Mouse (Mus musculus): ENCODE results near the gene Bloc1s1. TPM values are rescaled to one million over a fixed set of nuclear protein-coding genes. Genes with fewer than 3 reads are reported as not detected.

Gene Bloc1s1
- polyA plus RNA-seq, 1 experiment from 2014 or later = 216 TPM

- Histone ChIP-seq H3K27ac (replicated peaks) (no peak overlapping the region), H3K4me1 (no peaks in the 10 kb centered on the region), H3K9me3 (replicated peaks) (no peaks in the 10 kb centered on the region), H3K4me3 (no peak overlapping the region), H3K27me3 (ENCODE audit: low read depth, poor library complexity, severe bottlenecking) (peaks cover 12% of the 10 kb centered on the region), H3K36me3 (no peaks in the 10 kb centered on the region)
- no peak for DNase-seq (ENCODE audit: low spot score)
- WGBS = 85% methylated on average over 10 of the region's 10 CpGs
These were observed 16.7 kb upstream of the Bloc1s1 start for GRCm38 (mm10) chr10:128940475-128941061.

GRCm38 (mm10) chr10:128938974-128939373 lies 15.1 kb upstream of the Bloc1s1 start:
- Histone ChIP-seq H3K27me3 (ENCODE audit: low read depth, poor library complexity, severe bottlenecking) (peaks cover 27% of the 10 kb centered on the region), H3K9me3 (replicated peaks) (no peaks in the 10 kb centered on the region), H3K4me1 (peaks cover 10% of the 10 kb centered on the region), H3K4me3 (no peak overlapping the region), H3K27ac (replicated peaks) (no peak overlapping the region), H3K36me3 (no peaks in the 10 kb centered on the region)
- no peak for DNase-seq (ENCODE audit: low spot score)
- WGBS = 70% methylated on average over 5 of the region's 5 CpGs

- Histone ChIP-seq H3K27ac (replicated peaks) (no peak overlapping the region), H3K9me3 (replicated peaks) (no peaks in the 10 kb centered on the region), H3K4me1 (peaks cover 15% of the 10 kb centered on the region), H3K4me3 (no peak overlapping the region), H3K36me3 (no peaks in the 10 kb centered on the region), H3K27me3 (ENCODE audit: low read depth, poor library complexity, severe bottlenecking) (peaks cover 33% of the 10 kb centered on the region)
- no peak for DNase-seq (ENCODE audit: low spot score)
- 89% methylated on average over 9 of the region's 9 CpGs for WGBS
These were observed 14.6 kb upstream of the Bloc1s1 start for GRCm38 (mm10) chr10:128938457-128938856.

GRCm38 (mm10) chr10:128937756-128938390 lies 14.0 kb upstream of the Bloc1s1 start:
- Histone ChIP-seq H3K4me3 (no peak overlapping the region), H3K9me3 (replicated peaks) (no peaks in the 10 kb centered on the region), H3K27ac (replicated peaks) (no peak overlapping the region), H3K4me1 (peaks cover 19% of the 10 kb centered on the region), H3K27me3 (ENCODE audit: low read depth, poor library complexity, severe bottlenecking) (peaks cover 38% of the 10 kb centered on the region), H3K36me3 (no peaks in the 10 kb centered on the region)
- WGBS = 73% methylated on average over 12 of the region's 12 CpGs
- DNase-seq (ENCODE audit: low spot score) = no peak

GRCm38 (mm10) chr10:128935826-128936440 lies 12.1 kb upstream of the Bloc1s1 start:
- 77% methylated on average over 8 of the region's 8 CpGs for WGBS
- no peaks in the 10 kb centered on the region for H3K36me3 ChIP-seq
- H3K4me3 ChIP-seq = no peak overlapping the region
- DNase-seq (ENCODE audit: low spot score) = no peak
- no peaks in the 10 kb centered on the region for H3K9me3 ChIP-seq (replicated peaks)
- H3K4me1 ChIP-seq = peaks cover 19% of the 10 kb centered on the region
- H3K27ac ChIP-seq (replicated peaks) = no peak overlapping the region
- peaks cover 57% of the 10 kb centered on the region for H3K27me3 ChIP-seq (ENCODE audit: low read depth, poor library complexity, severe bottlenecking)

- H3K4me1 ChIP-seq = peaks cover 19% of the 10 kb centered on the region
- H3K4me3 ChIP-seq = no peak overlapping the region
- WGBS = 68% methylated on average over 7 of the region's 7 CpGs
- no peak overlapping the region for H3K27ac ChIP-seq (replicated peaks)
- no peaks in the 10 kb centered on the region for H3K9me3 ChIP-seq (replicated peaks)
- H3K27me3 ChIP-seq (ENCODE audit: low read depth, poor library complexity, severe bottlenecking) = peaks cover 63% of the 10 kb centered on the region
- DNase-seq (ENCODE audit: low spot score) = no peak
- H3K36me3 ChIP-seq = no peaks in the 10 kb centered on the region
These were observed 11.4 kb upstream of the Bloc1s1 start for GRCm38 (mm10) chr10:128934997-128935787.

GRCm38 (mm10) chr10:128933976-128934721 lies 10.3 kb upstream of the Bloc1s1 start:
- 4% methylated on average over 21 of the region's 21 CpGs for WGBS
- Histone ChIP-seq H3K36me3 (no peaks in the 10 kb centered on the region), H3K27me3 (ENCODE audit: low read depth, poor library complexity, severe bottlenecking) (peaks cover 71% of the 10 kb centered on the region), H3K9me3 (replicated peaks) (no peaks in the 10 kb centered on the region), H3K4me1 (peaks cover 19% of the 10 kb centered on the region), H3K27ac (replicated peaks) (no peak overlapping the region), H3K4me3 (peak overlapping the region; percentile 60)
- no peak for DNase-seq (ENCODE audit: low spot score)

GRCm38 (mm10) chr10:128933574-128933973 lies 9.7 kb upstream of the Bloc1s1 start, which contains the start of gene Itga7:
Gene Itga7, plus strand, starts transcription at chr10:128933818.
- H3K4me1 ChIP-seq = peaks cover 19% of the 10 kb centered on the region
- H3K9me3 ChIP-seq (replicated peaks) = no peaks in the 10 kb centered on the region
- no peak within 1 kb of the TSS for H3K27ac ChIP-seq (replicated peaks)
- peak; percentile 59 for DNase-seq (ENCODE audit: low spot score)
- no peaks in the 10 kb centered on the region for H3K36me3 ChIP-seq
- WGBS = under 1% methylated on average over 26 of the region's 26 CpGs
- H3K27me3 ChIP-seq (ENCODE audit: low read depth, poor library complexity, severe bottlenecking) = peaks cover 71% of the 10 kb centered on the region
- peak within 1 kb of the TSS; percentile 60 for H3K4me3 ChIP-seq

- 76% methylated on average over 2 of the region's 2 CpGs for whole genome bisulfite sequencing
- peaks cover 79% of the 10 kb centered on the region for H3K27me3 ChIP-seq (ENCODE audit: low read depth, poor library complexity, severe bottlenecking)
- H3K4me1 ChIP-seq = peaks cover 19% of the 10 kb centered on the region
- H3K9me3 ChIP-seq (replicated peaks) = no peaks in the 10 kb centered on the region
- H3K36me3 ChIP-seq = no peaks in the 10 kb centered on the region
- DNase-seq (ENCODE audit: low spot score) = no peak
- no peak overlapping the region for H3K4me3 ChIP-seq
- no peak overlapping the region for H3K27ac ChIP-seq (replicated peaks)
These were observed 7.6 kb upstream of the Bloc1s1 start for GRCm38 (mm10) chr10:128931441-128931840.

GRCm38 (mm10) chr10:128929638-128930378 lies 6.0 kb upstream of the Bloc1s1 start:
- H3K27ac ChIP-seq (replicated peaks) = no peak overlapping the region
- 79% methylated on average over 7 of the region's 7 CpGs for WGBS

GRCm38 (mm10) chr10:128928356-128928755 lies 4.5 kb upstream of the Bloc1s1 start:
- Histone ChIP-seq H3K27ac (replicated peaks) (no peak overlapping the region), H3K4me3 (no peak overlapping the region), H3K36me3 (no peaks in the 10 kb centered on the region), H3K4me1 (peaks cover 10% of the 10 kb centered on the region), H3K9me3 (replicated peaks) (no peaks in the 10 kb centered on the region), H3K27me3 (ENCODE audit: low read depth, poor library complexity, severe bottlenecking) (peaks cover 48% of the 10 kb centered on the region)
- WGBS = 34% methylated on average over 4 of the region's 4 CpGs
- no peak for DNase-seq (ENCODE audit: low spot score)

More at GRCm38 (mm10) chr10:128929638-128930378, 6.0 kb upstream of the Bloc1s1 start:
- peaks cover 17% of the 10 kb centered on the region for H3K4me1 ChIP-seq
- no peak overlapping the region for H3K4me3 ChIP-seq
- no peaks in the 10 kb centered on the region for H3K36me3 ChIP-seq
- H3K9me3 ChIP-seq (replicated peaks) = no peaks in the 10 kb centered on the region
- no peak for DNase-seq (ENCODE audit: low spot score)
- H3K27me3 ChIP-seq (ENCODE audit: low read depth, poor library complexity, severe bottlenecking) = peaks cover 62% of the 10 kb centered on the region

Measured in midbrain, embryonic 10.5 days (tissue).